Mouse (Mus musculus): ENCODE measurements around the gene Cetn4. TPM values are rescaled to one million over a fixed set of nuclear protein-coding genes. Genes with fewer than 3 reads are reported as not detected.

The Cetn4 gene
- polyA plus RNA-seq, 1 experiment from 2014 or later: 2.3 TPM

DNA sequence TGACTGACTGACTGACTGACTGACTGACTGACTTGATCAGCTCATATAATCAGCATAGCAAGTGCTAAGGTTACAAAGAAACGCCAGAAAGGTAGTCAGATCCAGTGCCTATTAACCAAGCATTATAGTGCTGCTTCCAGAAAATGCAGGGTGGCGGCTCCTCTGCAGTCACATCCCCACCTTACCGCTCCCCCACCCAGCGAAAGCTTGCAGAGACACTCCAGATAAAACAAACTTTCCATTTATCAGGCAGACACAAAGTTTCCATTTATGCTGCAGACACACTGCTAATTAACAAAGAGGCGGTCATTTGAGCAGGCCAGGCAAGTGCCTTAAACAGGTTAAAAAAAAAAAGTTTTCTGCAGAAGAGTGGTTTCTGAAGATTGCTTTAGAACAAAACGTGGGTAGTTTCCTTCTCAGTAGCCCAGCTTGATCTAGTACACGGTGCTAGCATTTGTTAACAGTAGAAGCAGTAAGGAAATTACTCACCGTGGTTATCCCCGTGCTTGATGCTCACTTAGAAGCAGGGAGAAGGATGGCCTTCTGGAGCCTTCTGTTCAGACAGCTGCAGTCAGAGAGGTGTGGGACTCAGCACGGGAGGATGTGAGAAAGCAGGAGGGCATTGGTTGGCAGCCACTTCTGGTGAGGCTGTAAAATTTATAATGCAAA is 53.0 kb downstream of the Cetn4 start:
- Histone ChIP-seq H3K9ac (no peak overlapping the region), H3K9me3 (no peaks in the 10 kb centered on the region), H3K4me3 (replicated peaks) (no peak overlapping the region), H3K27ac (no peak overlapping the region), H3K36me3 (no peaks in the 10 kb centered on the region), H3K4me1 (replicated peaks) (no peaks in the 10 kb centered on the region), H3K27me3 (replicated peaks) (no peaks in the 10 kb centered on the region), H3K4me2 (replicated peaks) (no peak overlapping the region)
- WGBS: 34% methylated on average over 10 of the region's 10 CpGs
- no peak for ATAC-seq

- Histone ChIP-seq H3K36me3 (no peaks in the 10 kb centered on the region), H3K9me3 (no peaks in the 10 kb centered on the region), H3K9ac (no peak overlapping the region), H3K4me2 (replicated peaks) (no peak overlapping the region), H3K4me1 (replicated peaks) (no peaks in the 10 kb centered on the region), H3K27me3 (replicated peaks) (no peaks in the 10 kb centered on the region), H3K4me3 (replicated peaks) (no peak overlapping the region), H3K27ac (no peak overlapping the region)
- WGBS: 88% methylated on average over 15 of the region's 15 CpGs
- no peak for ATAC-seq
Measured at GRCm38 (mm10) chr3:37257776-37258175, 54.7 kb downstream of the Cetn4 start.

Other genes starting within 250 kb of the Cetn4 start
- 0.14 and 0.44 TPM in 2 replicates for gene Adad1, start 249.2 kb downstream of the Cetn4 start, polyA plus RNA-seq (2015; fragmentation: Nextera tagmentation; extraction: Ambion mirVana)
- gene Il2, start 186.7 kb downstream of the Cetn4 start, polyA plus RNA-seq (2015; fragmentation: Nextera tagmentation; extraction: Ambion mirVana): 0.39 TPM in 1 of 2 replicates, not detected in the other
- not detected in 2 replicates for gene Il21, start 80.1 kb downstream of the Cetn4 start, polyA plus RNA-seq (2015; fragmentation: Nextera tagmentation; extraction: Ambion mirVana)
- gene Bbs12, start 154 bp downstream of the Cetn4 start, polyA plus RNA-seq (2015; fragmentation: Nextera tagmentation; extraction: Ambion mirVana): 5.1 and 5.3 TPM in 2 replicates
- 1.7 and 2.5 TPM in 2 replicates for gene Fgf2, start 35.6 kb upstream of the Cetn4 start, polyA plus RNA-seq (2015; fragmentation: Nextera tagmentation; extraction: Ambion mirVana)
- 31.1 and 34.5 TPM in 2 replicates for gene Spata5, start 107.2 kb upstream of the Cetn4 start, polyA plus RNA-seq (2015; fragmentation: Nextera tagmentation; extraction: Ambion mirVana)
- gene Nudt6, start 107.5 kb upstream of the Cetn4 start, polyA plus RNA-seq (2015; fragmentation: Nextera tagmentation; extraction: Ambion mirVana): 8.1 and 8.5 TPM in 2 replicates

All from intestine, embryonic 15.5 days (tissue).